Mouse (Mus musculus): ENCODE data around the gene Ints3. TPM values are rescaled to one million over a fixed set of nuclear protein-coding genes. Genes with fewer than 3 reads are reported as not detected.

Gene Ints3
- polyA plus RNA-seq, 1 experiment: 22.9 TPM

DNA sequence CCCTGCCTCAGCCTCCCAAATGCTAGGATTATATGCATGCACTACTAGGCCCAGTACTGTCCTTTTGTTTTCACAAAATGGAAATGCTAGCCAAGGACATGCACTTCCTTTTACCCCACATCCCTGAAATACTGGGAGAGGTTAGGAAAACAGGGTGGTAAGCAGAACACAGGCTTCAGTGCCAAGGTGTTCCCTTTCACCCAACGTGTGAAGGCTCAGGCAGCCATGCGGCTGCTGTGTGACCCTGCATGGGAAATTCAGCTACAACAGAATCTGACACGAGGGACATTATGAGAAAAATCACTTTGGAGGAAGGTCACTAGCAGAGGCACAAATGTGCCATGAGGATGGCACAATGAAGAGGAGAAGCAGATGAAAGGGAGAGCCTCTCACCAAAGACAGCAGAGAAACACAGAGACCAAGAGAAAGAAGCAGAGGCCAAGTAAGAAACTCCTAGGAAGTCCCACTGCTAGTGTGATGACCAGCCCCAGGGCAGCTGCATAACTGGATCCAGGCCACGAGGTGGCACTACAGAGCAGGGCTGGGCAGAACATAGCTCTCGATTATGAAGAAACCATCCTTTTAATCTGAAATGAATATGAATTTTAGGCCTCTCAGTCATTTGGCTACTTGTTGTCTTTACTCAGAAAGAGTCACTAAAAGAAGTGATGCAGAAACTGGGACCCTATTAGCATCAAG is 21.0 kb downstream of the Ints3 start:
- no peak for TF ChIP-seq POLR2A (IDR thresholded peaks at IDR 0.05; ENCODE audit: low read depth, low read length)
- TF ChIP-seq CTCF (conservative IDR thresholded peaks at IDR 0.05; ENCODE audit: insufficient read depth, insufficient read length, low read depth, low read length): peak; percentile 92
- peaks cover 8% of the 10 kb centered on the region; the same call in 1 of the 2 replicates for H3K36me3 ChIP-seq (ENCODE audit: control insufficient read depth, insufficient read depth, low read length)
- 35% methylated on average over 5 of the region's 5 CpGs for WGBS

DNA sequence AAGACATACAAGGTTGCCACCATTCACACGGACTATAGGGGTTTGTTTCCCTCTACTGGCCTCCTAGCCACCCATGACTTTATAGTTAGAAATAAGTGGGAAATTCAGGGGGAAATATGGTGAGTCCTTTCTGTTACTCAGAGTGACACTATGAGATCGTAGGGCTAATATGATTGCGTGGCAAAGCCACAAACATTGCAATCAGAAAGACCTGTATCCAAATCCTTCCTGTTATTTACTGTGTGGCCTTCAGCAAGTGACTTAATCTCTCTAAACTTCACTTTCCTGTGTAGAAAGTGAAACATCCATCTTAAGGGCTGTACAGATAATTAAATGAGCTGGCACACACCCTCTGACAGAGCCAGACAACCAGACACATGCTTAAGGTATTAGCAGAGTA is 24.7 kb downstream of the Ints3 start:
- WGBS: 89% methylated on average over 3 of the region's 3 CpGs
- Histone ChIP-seq H3K36me3 (ENCODE audit: control insufficient read depth, insufficient read depth, low read length) (peaks cover 14% of the 10 kb centered on the region), H3K27me3 (replicated peaks; ENCODE audit: control insufficient read depth, insufficient read depth, low read length) (no peaks in the 10 kb centered on the region), H3K27ac (ENCODE audit: insufficient read depth, low read depth, low read length) (no peak overlapping the region), H3K4me3 (ENCODE audit: insufficient read depth, low read depth, low read length) (no peak overlapping the region), H3K4me1 (ENCODE audit: control insufficient read depth, insufficient read depth, low read length) (no peaks in the 10 kb centered on the region)
- DNase-seq: no peak
- TF ChIP-seq CTCF (conservative IDR thresholded peaks at IDR 0.05; ENCODE audit: insufficient read depth, insufficient read length, low read depth, low read length) (no peak), POLR2A (IDR thresholded peaks at IDR 0.05; ENCODE audit: low read depth, low read length) (no peak)

More for the DNA sequence above, 21.0 kb downstream of the Ints3 start:
- no peaks in the 10 kb centered on the region for H3K27me3 ChIP-seq (replicated peaks; ENCODE audit: control insufficient read depth, insufficient read depth, low read length)
- no peak overlapping the region for H3K27ac ChIP-seq (ENCODE audit: insufficient read depth, low read depth, low read length)
- peak; percentile 79 for DNase-seq
- no peak overlapping the region for H3K4me3 ChIP-seq (ENCODE audit: insufficient read depth, low read depth, low read length)
- no peaks in the 10 kb centered on the region for H3K4me1 ChIP-seq (ENCODE audit: control insufficient read depth, insufficient read depth, low read length)

DNA sequence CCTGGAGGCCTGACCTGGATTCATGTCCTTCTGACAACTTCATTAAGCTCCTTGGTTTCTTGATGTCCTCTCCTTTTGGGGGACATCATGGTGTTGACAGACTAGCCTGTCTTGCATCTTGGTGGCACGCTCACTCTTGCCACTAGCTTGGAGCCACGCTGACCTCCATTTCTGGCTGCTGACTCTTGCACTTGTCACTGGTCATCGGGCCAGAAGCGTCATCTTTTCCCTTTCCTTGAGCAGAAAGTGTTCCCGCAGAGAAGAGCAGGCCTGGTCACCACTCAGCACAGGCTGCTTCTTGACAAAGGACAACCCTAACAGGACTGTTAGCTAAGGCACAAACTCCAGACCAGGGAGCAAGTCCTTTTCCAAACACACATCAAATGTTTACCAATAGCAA is 27.0 kb downstream of the Ints3 start:
- no peaks in the 10 kb centered on the region for H3K27me3 ChIP-seq (replicated peaks; ENCODE audit: control insufficient read depth, insufficient read depth, low read length)
- TF ChIP-seq POLR2A (IDR thresholded peaks at IDR 0.05; ENCODE audit: low read depth, low read length) (no peak), CTCF (conservative IDR thresholded peaks at IDR 0.05; ENCODE audit: insufficient read depth, insufficient read length, low read depth, low read length) (no peak)

DNA sequence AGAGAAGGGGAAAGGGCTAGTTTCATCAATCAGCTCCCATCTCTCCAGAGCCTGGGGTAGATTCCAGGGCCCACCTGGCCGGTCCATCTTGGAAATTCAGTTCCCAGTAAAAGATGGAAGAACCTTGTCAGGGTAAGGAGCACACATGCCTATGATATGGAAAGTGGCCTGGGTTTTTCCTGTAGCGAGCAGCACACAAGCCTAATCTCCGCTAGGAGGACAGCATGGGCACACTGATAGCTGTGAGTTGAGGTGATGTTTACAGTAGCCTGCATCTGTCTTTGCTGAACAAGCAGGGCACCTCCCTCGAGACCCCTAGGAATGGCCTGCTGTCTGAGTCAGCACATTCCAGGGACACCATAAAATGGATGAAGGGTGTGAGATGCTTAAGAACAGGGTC is 28.8 kb downstream of the Ints3 start:
- no peaks in the 10 kb centered on the region for H3K4me1 ChIP-seq (ENCODE audit: control insufficient read depth, insufficient read depth, low read length)
- no peak for DNase-seq
- no peaks in the 10 kb centered on the region for H3K27me3 ChIP-seq (replicated peaks; ENCODE audit: control insufficient read depth, insufficient read depth, low read length)
- H3K27ac ChIP-seq (ENCODE audit: insufficient read depth, low read depth, low read length): no peak overlapping the region
- no peak overlapping the region for H3K4me3 ChIP-seq (ENCODE audit: insufficient read depth, low read depth, low read length)
- H3K36me3 ChIP-seq (ENCODE audit: control insufficient read depth, insufficient read depth, low read length): peaks cover 18% of the 10 kb centered on the region
- TF ChIP-seq POLR2A (IDR thresholded peaks at IDR 0.05; ENCODE audit: low read depth, low read length) (no peak), CTCF (conservative IDR thresholded peaks at IDR 0.05; ENCODE audit: insufficient read depth, insufficient read length, low read depth, low read length) (no peak)
- 78% methylated on average over 4 of the region's 4 CpGs for WGBS

More for the DNA sequence above, 27.0 kb downstream of the Ints3 start:
- Histone ChIP-seq H3K4me1 (ENCODE audit: control insufficient read depth, insufficient read depth, low read length) (no peaks in the 10 kb centered on the region), H3K27ac (ENCODE audit: insufficient read depth, low read depth, low read length) (no peak overlapping the region), H3K36me3 (ENCODE audit: control insufficient read depth, insufficient read depth, low read length) (peaks cover 17% of the 10 kb centered on the region), H3K4me3 (ENCODE audit: insufficient read depth, low read depth, low read length) (no peak overlapping the region)
- DNase-seq: no peak
- WGBS: 93% methylated on average over 5 of the region's 5 CpGs

- H3K4me3 ChIP-seq (ENCODE audit: insufficient read depth, low read depth, low read length): no peak overlapping the region
- H3K27ac ChIP-seq (ENCODE audit: insufficient read depth, low read depth, low read length): no peak overlapping the region
- H3K4me1 ChIP-seq (ENCODE audit: control insufficient read depth, insufficient read depth, low read length): no peaks in the 10 kb centered on the region
- DNase-seq: no peak
- H3K27me3 ChIP-seq (replicated peaks; ENCODE audit: control insufficient read depth, insufficient read depth, low read length): no peaks in the 10 kb centered on the region
- peaks cover 17% of the 10 kb centered on the region for H3K36me3 ChIP-seq (ENCODE audit: control insufficient read depth, insufficient read depth, low read length)
- 91% methylated on average over 3 of the region's 3 CpGs for WGBS
- TF ChIP-seq CTCF (conservative IDR thresholded peaks at IDR 0.05; ENCODE audit: insufficient read depth, insufficient read length, low read depth, low read length): no peak
- TF ChIP-seq POLR2A (IDR thresholded peaks at IDR 0.05; ENCODE audit: low read depth, low read length): no peak
Observed at GRCm38 (mm10) chr3:90404121-90404520, 29.3 kb downstream of the Ints3 start.

DNA sequence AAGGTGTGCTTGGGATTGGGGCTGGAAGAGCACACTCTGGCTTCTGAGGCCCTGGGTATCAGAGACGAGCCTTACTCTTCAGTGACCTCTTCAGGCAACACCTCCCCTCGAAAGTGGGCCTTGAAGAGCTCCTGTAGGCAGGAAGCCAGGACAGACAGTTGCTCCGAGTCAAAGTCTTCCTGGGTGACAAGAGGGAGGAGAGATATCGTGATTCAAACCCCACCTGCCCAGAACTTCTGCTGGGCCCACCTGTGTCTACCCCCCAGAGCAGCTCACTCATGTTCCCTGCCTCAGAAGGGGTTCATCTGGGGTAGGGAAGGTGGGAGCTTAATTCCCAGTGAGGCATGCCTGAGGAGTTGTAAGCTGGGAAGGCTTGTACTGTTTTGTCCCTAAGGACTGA is 32.4 kb downstream of the Ints3 start:
- no peak overlapping the region for H3K27ac ChIP-seq (ENCODE audit: insufficient read depth, low read depth, low read length)
- no peaks in the 10 kb centered on the region for H3K27me3 ChIP-seq (replicated peaks; ENCODE audit: control insufficient read depth, insufficient read depth, low read length)
- H3K4me3 ChIP-seq (ENCODE audit: insufficient read depth, low read depth, low read length): no peak overlapping the region
- H3K4me1 ChIP-seq (ENCODE audit: control insufficient read depth, insufficient read depth, low read length): no peaks in the 10 kb centered on the region
- H3K36me3 ChIP-seq (ENCODE audit: control insufficient read depth, insufficient read depth, low read length): peaks cover 10% of the 10 kb centered on the region
- DNase-seq: no peak
- TF ChIP-seq CTCF (conservative IDR thresholded peaks at IDR 0.05; ENCODE audit: insufficient read depth, insufficient read length, low read depth, low read length) (no peak), POLR2A (IDR thresholded peaks at IDR 0.05; ENCODE audit: low read depth, low read length) (no peak)
- 72% methylated on average over 4 of the region's 4 CpGs for WGBS

DNA sequence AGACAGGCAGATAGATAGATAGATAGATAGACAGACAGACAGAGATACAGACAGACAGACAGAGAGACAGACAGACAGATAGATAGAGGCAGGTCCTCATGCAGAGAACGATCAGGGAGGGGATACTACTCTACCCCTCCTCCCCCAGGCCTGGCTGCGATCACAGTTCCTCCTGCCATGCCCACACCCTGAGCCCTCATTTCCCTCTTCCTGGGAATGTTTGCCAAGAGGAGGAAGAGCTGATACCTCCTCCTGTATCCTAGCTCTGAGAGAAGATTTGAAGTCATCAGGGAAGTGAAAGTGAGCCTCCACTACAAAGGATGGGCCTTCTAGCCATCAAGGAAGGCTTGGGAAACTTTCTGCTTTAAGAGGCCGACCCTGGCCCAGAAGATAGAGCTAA is 37.8 kb downstream of the Ints3 start:
- WGBS: 65% methylated on average over 3 of the region's 3 CpGs
- H3K4me3 ChIP-seq (ENCODE audit: insufficient read depth, low read depth, low read length): no peak overlapping the region
- no peaks in the 10 kb centered on the region for H3K27me3 ChIP-seq (replicated peaks; ENCODE audit: control insufficient read depth, insufficient read depth, low read length)
- H3K36me3 ChIP-seq (ENCODE audit: control insufficient read depth, insufficient read depth, low read length): peaks cover 2% of the 10 kb centered on the region
- no peaks in the 10 kb centered on the region for H3K4me1 ChIP-seq (ENCODE audit: control insufficient read depth, insufficient read depth, low read length)
- no peak for DNase-seq
- H3K27ac ChIP-seq (ENCODE audit: insufficient read depth, low read depth, low read length): no peak overlapping the region
- TF ChIP-seq POLR2A (IDR thresholded peaks at IDR 0.05; ENCODE audit: low read depth, low read length): no peak
- no peak for TF ChIP-seq CTCF (conservative IDR thresholded peaks at IDR 0.05; ENCODE audit: insufficient read depth, insufficient read length, low read depth, low read length)

Measured in kidney, adult 2 months (tissue).